Mouse (Mus musculus) limb, embryonic 15.5 days (tissue): Measurements from ENCODE around the gene Gm19668. TPM values are rescaled to one million over a fixed set of nuclear protein-coding genes. Genes with fewer than 3 reads are reported as not detected.
"Not testable (repeated sequence)": the region's sequence is repeated elsewhere in the genome, so short reads cannot be mapped to it uniquely, and the experiment has no call there.

Experiments used
- ATAC-seq: fragments of 200-750 bp; cut with Nextera tagmentation; 2 replicates; pipeline ENCODE4 v1.8.0; 2017; ENCODE audit warnings: low read depth, moderate TSS enrichment; ENCODE audit not compliant: insufficient number of reproducible peaks, low FRiP score, low TSS enrichment
- H3K27ac ChIP-seq: fragments of 300-500 bp; sonication (generic); 2 replicates; pipeline ENCODE4 v1.5.1; 2015; ENCODE audit warnings: moderate library complexity, mild to moderate bottlenecking, inconsistent platforms
- H3K27me3 ChIP-seq: fragments of 300-500 bp; sonication (generic); 2 replicates; pipeline ENCODE4 v1.6.1; 2015; ENCODE audit warnings: inconsistent platforms
- H3K36me3 ChIP-seq: fragments of 300-500 bp; sonication (generic); 2 replicates; pipeline ENCODE4 v1.6.1; 2015; ENCODE audit warnings: inconsistent platforms
- H3K4me1 ChIP-seq: fragments of 300-500 bp; sonication (generic); 2 replicates; pipeline ENCODE4 v1.6.1; 2015; ENCODE audit warnings: inconsistent platforms
- H3K4me2 ChIP-seq: fragments of 300-500 bp; sonication (generic); 2 replicates; pipeline ENCODE4 v1.6.1; 2015; ENCODE audit warnings: mild to moderate bottlenecking, inconsistent platforms
- H3K4me3 ChIP-seq: fragments of 300-500 bp; sonication (generic); 2 replicates; pipeline ENCODE4 v1.5.1; 2015; ENCODE audit warnings: mild to moderate bottlenecking, inconsistent platforms
- H3K9ac ChIP-seq: fragments of 300-500 bp; sonication (generic); 2 replicates; pipeline ENCODE4 v1.6.1; 2015; ENCODE audit warnings: inconsistent platforms
- H3K9me3 ChIP-seq: fragments of 300-500 bp; sonication (generic); 2 replicates; pipeline ENCODE4 v1.6.1; 2016; ENCODE audit warnings: inconsistent platforms
- WGBS: fragments of 180-500 bp; shearing (Covaris S2); methylation state at CpG from one replicate; pipeline ENCODE4 v1.1.7; 2015; 5-methylcytosine and 5-hydroxymethylcytosine counted together
- polyA plus RNA-seq: library from polyadenylated mRNA; unstranded; fragments of >200 nt; fragmentation: Nextera tagmentation; extraction: Ambion mirVana; gene quantifications from 2 replicates; pipeline ENCODE4 v1.2.1, GENCODE M21; 2015

Gm19668 gene
- polyA plus RNA-seq, 1 experiment from 2014 or later, result not detected

DNA sequence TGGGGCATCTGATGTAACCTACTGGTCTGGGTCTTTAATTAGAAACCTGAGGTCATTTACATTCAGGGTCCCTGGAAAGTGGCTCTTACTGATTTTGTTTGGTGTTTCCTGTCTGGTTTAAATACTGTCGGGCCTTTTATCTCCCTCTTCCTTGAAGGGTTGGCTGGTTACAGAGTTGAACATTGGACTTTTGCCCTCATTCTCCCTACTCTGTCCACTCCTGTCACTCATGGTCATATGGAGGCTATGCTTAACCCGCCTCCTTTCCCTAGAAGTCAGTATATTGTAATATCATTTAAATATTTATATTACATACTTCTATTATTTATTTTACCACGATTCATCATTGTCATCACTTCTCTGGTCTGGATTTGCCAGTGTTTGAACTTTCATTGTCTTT lies 5.2 kb upstream of the Gm19668 start:
- Histone ChIP-seq H3K27me3 (no peaks in the 10 kb centered on the region), H3K4me2 (no peak overlapping the region), H3K9me3 (no peaks in the 10 kb centered on the region), H3K4me3 (no peak overlapping the region), H3K27ac (no peak overlapping the region), H3K4me1 (no peaks in the 10 kb centered on the region), H3K36me3 (no peaks in the 10 kb centered on the region), H3K9ac (no peak overlapping the region)
- 76% methylated on average over 3 of the region's 3 CpGs for WGBS
- no peak for ATAC-seq

DNA sequence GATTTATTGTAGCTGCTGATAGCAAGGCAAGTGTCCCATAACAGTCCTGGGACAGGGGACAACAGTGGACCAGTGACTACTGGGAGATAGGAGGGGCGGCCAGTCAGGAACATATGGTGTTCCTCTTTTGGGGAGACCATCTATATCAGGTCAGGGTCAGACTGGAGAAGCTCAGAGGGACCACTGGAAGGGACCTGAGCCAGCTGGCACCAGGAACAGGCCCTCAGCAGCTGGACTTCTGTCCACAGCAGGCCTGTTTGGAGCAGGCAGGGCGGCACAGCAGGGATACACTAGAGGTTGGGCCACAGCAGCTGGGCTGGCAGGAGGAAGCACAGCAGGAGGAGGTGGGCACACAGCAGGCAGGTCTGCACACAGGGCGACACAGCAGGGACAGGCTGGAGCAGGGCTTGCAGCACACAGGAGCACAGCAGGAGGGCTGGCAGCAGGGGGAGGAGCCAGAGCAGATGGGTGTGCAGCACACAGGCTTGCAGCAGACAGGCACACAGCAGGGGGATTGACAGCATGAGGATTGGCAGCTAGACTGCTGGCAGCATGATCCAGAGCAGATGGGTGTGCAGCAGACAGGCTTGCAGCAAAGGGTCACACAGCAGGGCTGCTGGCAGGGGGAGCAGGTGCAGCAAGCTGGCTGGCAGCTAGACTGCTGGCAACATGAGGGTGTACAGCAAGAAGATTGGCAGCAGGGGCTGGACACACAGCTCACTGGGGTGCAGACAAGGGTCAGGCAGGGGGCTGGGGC lies 591 bp downstream of the Gm19668 start:
- H3K9ac ChIP-seq, ATAC-seq: not testable (repeated sequence)
- 43% methylated on average over 3 of the region's 3 CpGs for WGBS

DNA sequence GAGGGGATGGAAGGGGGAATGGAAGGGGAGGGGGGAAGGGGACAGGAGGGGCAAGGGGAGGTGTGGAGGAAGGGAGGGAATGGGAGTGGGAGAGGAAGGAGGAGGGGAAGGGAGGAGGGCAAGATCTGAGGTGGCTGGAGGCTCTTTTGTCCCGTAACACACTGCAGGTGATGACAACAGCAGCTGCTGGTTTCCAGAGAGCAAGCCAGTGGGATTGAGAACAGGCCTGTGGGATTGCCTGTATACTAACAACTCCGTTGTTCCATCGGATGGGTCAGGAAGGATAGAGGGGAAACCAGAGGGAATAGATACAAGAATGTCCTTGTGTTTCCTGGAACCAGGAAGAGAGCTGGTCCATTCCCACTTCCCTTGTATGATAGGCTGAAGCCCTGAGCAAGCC lies 1.3 kb downstream of the Gm19668 start:
- no peak overlapping the region for H3K9ac ChIP-seq
- no peaks in the 10 kb centered on the region for H3K4me1 ChIP-seq
- no peaks in the 10 kb centered on the region for H3K9me3 ChIP-seq
- H3K27ac ChIP-seq, result no peak overlapping the region
- no peak overlapping the region for H3K4me3 ChIP-seq
- no peak for ATAC-seq
- H3K27me3 ChIP-seq, result no peaks in the 10 kb centered on the region
- 19% methylated on average over 3 of the region's 3 CpGs for WGBS
- no peak overlapping the region for H3K4me2 ChIP-seq
- no peaks in the 10 kb centered on the region for H3K36me3 ChIP-seq

More for the DNA sequence above, 591 bp downstream of the Gm19668 start:
- H3K4me3 ChIP-seq, H3K27ac ChIP-seq, H3K4me2 ChIP-seq, H3K27me3 ChIP-seq, H3K36me3 ChIP-seq, H3K9me3 ChIP-seq, H3K4me1 ChIP-seq: not testable (repeated sequence)

DNA sequence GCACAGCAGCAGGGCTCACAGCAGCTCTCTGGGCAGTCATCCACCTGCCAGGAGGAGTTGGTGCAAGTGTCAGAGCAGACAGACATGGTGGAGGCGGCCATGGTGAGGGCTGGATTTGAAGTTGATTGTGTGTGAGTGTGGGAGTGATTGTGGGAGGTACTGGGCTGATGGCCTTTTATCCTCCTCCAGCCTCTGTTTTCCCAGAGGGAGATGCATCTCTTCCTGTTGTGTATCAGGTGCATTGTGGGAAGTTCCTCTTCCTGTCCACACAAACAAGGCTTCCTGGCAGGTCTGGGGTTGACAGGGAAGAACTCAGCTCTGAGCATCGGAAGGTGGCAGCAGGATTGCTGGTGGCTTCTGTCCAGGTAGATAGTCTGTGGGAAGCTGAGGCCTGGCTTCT lies 4.0 kb downstream of the Gm19668 start, which contains the start of gene Gm9639:
Gm9639 (minus strand) TSS at position 101 of the 400 bp plus-strand sequence.
- Histone ChIP-seq H3K4me2 (no peak within 1 kb of the TSS), H3K9me3 (no peaks in the 10 kb centered on the region), H3K27me3 (no peaks in the 10 kb centered on the region), H3K9ac (no peak within 1 kb of the TSS), H3K36me3 (no peaks in the 10 kb centered on the region), H3K27ac (no peak within 1 kb of the TSS), H3K4me1 (no peaks in the 10 kb centered on the region), H3K4me3 (no peak within 1 kb of the TSS)
- ATAC-seq, result no peak
- 53% methylated on average over 2 of the region's 2 CpGs for WGBS

DNA sequence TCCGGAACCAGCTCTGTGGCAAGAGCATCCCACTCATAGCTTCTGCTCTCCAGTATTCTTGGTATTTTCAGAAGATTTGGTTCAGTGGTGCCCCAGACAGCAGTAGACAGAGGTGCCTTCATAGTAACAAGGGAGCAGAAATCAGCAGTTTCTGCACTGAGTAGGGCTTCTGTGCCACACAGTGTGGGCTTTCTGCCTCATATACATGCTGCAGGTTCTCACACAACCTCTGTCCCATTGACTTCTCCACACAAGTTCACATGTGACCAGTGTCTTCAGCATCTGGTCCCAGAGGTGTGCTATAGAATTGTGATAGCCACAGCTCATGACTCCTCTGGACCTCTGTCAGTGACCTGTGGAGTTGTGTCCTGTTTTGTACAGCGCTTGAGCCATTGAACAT lies 10.3 kb downstream of the Gm19668 start:
- ATAC-seq, result no peak
- H3K4me3 ChIP-seq, result no peak overlapping the region
- no peak overlapping the region for H3K4me2 ChIP-seq
- H3K27ac ChIP-seq, result no peak overlapping the region
- no peaks in the 10 kb centered on the region for H3K27me3 ChIP-seq
- no peaks in the 10 kb centered on the region for H3K4me1 ChIP-seq
- H3K9me3 ChIP-seq, result no peaks in the 10 kb centered on the region
- 79% methylated on average over 2 of the region's 2 CpGs for WGBS
- H3K36me3 ChIP-seq, result no peaks in the 10 kb centered on the region
- no peak overlapping the region for H3K9ac ChIP-seq

DNA sequence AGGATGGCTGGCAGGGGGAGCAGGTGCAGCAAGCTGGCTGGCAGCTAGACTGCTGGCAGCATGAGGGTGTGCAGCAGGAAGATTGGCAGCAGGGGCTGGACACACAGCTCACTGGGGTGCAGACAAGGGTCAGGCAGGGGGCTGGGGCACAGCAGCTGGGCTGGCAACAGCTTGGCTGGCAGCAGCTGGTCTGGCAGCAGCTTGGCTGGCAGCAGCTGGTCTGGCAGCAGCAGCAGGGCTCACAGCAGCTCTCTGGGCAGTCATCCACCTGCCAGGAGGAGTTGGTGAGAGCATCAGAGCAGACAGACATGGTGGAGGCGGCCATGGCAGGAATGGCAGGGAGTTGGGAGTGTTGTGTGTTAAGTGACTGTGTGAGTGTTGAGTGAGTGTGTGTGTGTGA lies 11.1 kb downstream of the Gm19668 start, which contains the start of gene Gm7137:
Gm7137 (minus strand) TSS at position 325 of the 400 bp plus-strand sequence.
- not testable (repeated sequence) for H3K4me2 ChIP-seq, H3K27me3 ChIP-seq, ATAC-seq, H3K9me3 ChIP-seq, H3K36me3 ChIP-seq, H3K4me3 ChIP-seq, H3K9ac ChIP-seq, H3K4me1 ChIP-seq, H3K27ac ChIP-seq
- WGBS, result 33% methylated on average over 1 of the region's 1 CpGs

DNA sequence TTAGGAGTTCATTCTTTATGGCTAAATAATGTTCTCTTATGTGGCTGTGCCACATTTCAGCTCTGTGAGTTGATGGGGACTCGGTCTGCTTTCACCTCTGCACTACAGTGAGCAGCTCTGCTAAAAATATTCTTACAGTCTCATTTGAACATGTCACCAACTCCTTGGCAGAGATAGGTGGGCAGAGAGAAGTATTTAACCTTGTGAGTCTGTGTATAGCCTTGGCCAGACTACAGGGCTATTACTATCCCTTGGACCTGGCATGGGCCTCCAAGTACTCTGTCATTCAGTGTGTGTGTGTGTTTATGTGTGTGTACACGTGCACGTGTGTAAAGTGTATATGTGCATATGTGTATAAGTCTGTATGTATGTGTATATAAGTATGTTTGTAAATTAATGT lies 15.5 kb downstream of the Gm19668 start:
- ATAC-seq, H3K4me3 ChIP-seq, H3K4me2 ChIP-seq, H3K4me1 ChIP-seq, H3K27me3 ChIP-seq, H3K9me3 ChIP-seq, H3K36me3 ChIP-seq, H3K9ac ChIP-seq, H3K27ac ChIP-seq: not testable (repeated sequence)
- WGBS, result 95% methylated on average over 3 of the region's 3 CpGs

DNA sequence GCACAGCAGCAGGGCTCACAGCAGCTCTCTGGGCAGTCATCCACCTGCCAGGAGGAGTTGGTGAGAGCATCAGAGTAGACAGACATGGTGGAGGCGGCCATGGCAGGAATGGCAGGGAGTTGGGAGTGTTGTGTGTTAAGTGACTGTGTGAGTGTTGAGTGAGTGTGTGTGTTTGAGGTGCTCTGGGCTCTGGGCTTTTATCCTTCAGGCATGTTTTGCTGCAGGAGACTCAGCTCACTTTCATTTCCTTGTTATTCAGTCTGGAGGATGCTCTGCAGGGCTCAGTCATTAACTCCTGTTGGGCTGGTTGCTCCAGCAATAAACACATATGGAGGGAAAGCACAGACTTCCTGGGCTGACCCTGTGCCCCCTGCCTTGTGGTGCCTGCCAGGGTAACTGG lies 16.5 kb downstream of the Gm19668 start, which contains the start of gene Gm3250:
Gm3250 (minus strand) TSS at position 101 of the 400 bp plus-strand sequence.
- WGBS, result 83% methylated on average over 1 of the region's 1 CpGs
- H3K4me1 ChIP-seq, ATAC-seq, H3K4me2 ChIP-seq, H3K9me3 ChIP-seq, H3K27me3 ChIP-seq, H3K36me3 ChIP-seq, H3K4me3 ChIP-seq, H3K9ac ChIP-seq, H3K27ac ChIP-seq: not testable (repeated sequence)

DNA sequence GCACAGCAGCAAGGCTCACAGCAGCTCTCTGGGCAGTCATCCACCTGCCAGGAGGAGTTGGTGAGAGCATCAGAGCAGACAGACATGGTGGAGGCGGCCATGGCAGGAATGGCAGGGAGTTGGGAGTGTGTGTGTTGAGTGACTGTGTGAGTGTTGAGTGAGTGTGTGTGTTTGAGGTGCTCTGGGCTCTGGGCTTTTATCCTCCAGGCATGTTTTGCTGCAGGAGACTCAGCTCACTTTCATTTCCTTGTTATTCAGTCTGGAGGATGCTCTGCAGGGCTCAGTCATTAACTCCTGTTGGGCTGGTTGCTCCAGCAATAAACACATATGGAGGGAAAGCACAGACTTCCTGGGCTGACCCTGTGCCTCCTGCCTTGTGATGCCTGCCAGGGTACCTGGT lies 22.1 kb downstream of the Gm19668 start, which contains the start of gene Gm7138:
Gm7138 (minus strand) TSS at position 101 of the 400 bp plus-strand sequence.
- 67% methylated on average over 1 of the region's 1 CpGs for WGBS
- H3K4me2 ChIP-seq, H3K9ac ChIP-seq, H3K36me3 ChIP-seq, H3K27me3 ChIP-seq, H3K4me3 ChIP-seq, H3K4me1 ChIP-seq, H3K9me3 ChIP-seq, ATAC-seq, H3K27ac ChIP-seq: not testable (repeated sequence)

DNA sequence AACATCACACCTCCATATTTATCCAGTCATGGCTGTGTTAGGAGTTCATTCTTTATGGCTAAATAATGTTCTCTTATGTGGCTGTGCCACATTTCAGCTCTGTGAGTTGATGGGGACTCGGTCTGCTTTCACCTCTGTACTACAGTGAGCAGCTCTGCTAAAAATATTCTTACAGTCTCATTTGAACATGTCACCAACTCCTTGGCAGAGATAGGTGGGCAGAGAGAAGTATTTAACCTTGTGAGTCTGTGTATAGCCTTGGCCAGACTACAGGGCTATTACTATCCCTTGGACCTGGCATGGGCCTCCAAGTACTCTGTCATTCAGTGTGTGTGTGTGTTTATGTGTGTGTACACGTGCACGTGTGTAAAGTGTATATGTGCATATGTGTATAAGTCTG lies 26.8 kb downstream of the Gm19668 start:
- not testable (repeated sequence) for H3K27ac ChIP-seq, H3K36me3 ChIP-seq, ATAC-seq, H3K4me3 ChIP-seq, H3K4me2 ChIP-seq, H3K9ac ChIP-seq, H3K9me3 ChIP-seq, H3K27me3 ChIP-seq, H3K4me1 ChIP-seq
- WGBS, result 76% methylated on average over 2 of the region's 3 CpGs

DNA sequence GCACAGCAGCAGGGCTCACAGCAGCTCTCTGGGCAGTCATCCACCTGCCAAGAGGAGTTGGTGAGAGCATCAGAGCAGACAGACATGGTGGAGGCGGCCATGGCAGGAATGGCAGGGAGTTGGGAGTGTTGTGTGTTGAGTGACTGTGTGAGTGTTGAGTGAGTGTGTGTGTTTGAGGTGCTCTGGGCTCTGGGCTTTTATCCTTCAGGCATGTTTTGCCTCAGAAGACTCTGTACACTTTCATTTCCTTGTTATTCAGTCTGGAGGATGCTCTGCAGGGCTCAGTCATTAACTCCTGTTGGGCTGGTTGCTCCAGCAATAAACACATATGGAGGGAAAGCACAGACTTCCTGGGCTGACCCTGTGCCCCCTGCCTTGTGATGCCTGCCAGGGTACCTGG lies 27.7 kb downstream of the Gm19668 start, which contains the start of gene Gm3238:
Gm3238 (minus strand) TSS at position 101 of the 400 bp plus-strand sequence.
- H3K4me1 ChIP-seq, H3K9ac ChIP-seq, H3K27me3 ChIP-seq, H3K4me3 ChIP-seq, H3K36me3 ChIP-seq, ATAC-seq, H3K27ac ChIP-seq, H3K4me2 ChIP-seq, H3K9me3 ChIP-seq: not testable (repeated sequence)
- WGBS, result 55% methylated on average over 1 of the region's 1 CpGs

DNA sequence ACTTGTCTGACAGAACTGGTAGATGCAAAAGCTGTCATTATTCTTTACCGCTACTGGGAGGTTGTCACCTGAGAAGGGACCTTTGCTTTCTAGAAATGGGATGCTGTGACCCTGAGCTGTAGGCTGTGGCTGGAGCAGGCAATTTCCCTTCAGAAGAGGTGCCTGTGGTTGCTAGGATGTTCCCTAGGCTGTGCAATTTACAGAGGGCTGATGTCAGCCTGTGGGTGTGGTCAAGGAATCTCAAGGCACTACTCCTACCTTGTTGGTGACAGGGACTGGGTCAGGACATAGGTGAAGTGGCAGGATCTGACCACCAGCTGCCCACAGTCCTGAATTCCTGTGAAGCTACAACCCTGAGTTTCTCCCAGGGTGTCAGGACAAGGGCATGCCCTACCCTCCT lies 29.2 kb downstream of the Gm19668 start:
- no peak overlapping the region for H3K4me3 ChIP-seq
- H3K27ac ChIP-seq, result no peak overlapping the region
- no peaks in the 10 kb centered on the region for H3K27me3 ChIP-seq
- 63% methylated on average over 1 of the region's 1 CpGs for WGBS
- no peaks in the 10 kb centered on the region for H3K9me3 ChIP-seq
- H3K4me2 ChIP-seq, result no peak overlapping the region
- ATAC-seq, result no peak
- H3K4me1 ChIP-seq, result no peaks in the 10 kb centered on the region
- H3K36me3 ChIP-seq, result no peaks in the 10 kb centered on the region
- H3K9ac ChIP-seq, result no peak overlapping the region
